Mouse (Mus musculus) forebrain, embryonic 11.5 days (tissue): Measurements from ENCODE around the gene Son. TPM values are rescaled to one million over a fixed set of nuclear protein-coding genes. Genes with fewer than 3 reads are reported as not detected.

Source experiments
- ATAC-seq: fragments of 200-750 bp; cut with Nextera tagmentation; replicated peaks from 2 replicates; pipeline ENCODE4 v1.8.0; 2017; ENCODE audit warnings: moderate TSS enrichment; ENCODE audit not compliant: low FRiP score
- DNase-seq: peaks from one replicate; pipeline ENCODE4 v3.0.0-alpha.2; 2017; ENCODE audit warnings: low spot score
- H3K27ac ChIP-seq: fragments of 300-500 bp; sonication (generic); 2 replicates; pipeline ENCODE4 v1.5.1; 2014; ENCODE audit warnings: low read depth, low read length
- H3K27me3 ChIP-seq: fragments of 300-500 bp; sonication (generic); 2 replicates; pipeline ENCODE4 v1.6.1; 2014; ENCODE audit warnings: mild to moderate bottlenecking, low read length, mixed read lengths; ENCODE audit not compliant: control insufficient read depth, insufficient read depth
- H3K36me3 ChIP-seq: fragments of 300-500 bp; sonication (generic); 2 replicates; pipeline ENCODE4 v1.6.1; 2014; ENCODE audit warnings: mild to moderate bottlenecking, low read length, moderate library complexity, mixed read lengths; ENCODE audit not compliant: control insufficient read depth, insufficient read depth
- H3K4me1 ChIP-seq: fragments of 300-500 bp; sonication (generic); replicated peaks from 2 replicates; pipeline ENCODE4 v1.6.1; 2014; ENCODE audit warnings: low read length, mixed read lengths; ENCODE audit not compliant: control insufficient read depth, insufficient read depth
- H3K4me2 ChIP-seq: fragments of 300-500 bp; sonication (generic); 2 replicates; pipeline ENCODE4 v1.6.1; 2014; ENCODE audit warnings: low read depth, mild to moderate bottlenecking, low read length, moderate library complexity, mixed read lengths; ENCODE audit not compliant: severe bottlenecking
- H3K4me3 ChIP-seq: fragments of 300-500 bp; sonication (generic); 2 replicates; pipeline ENCODE4 v1.5.1; 2014; ENCODE audit warnings: low read depth, low read length
- H3K9ac ChIP-seq: fragments of 300-500 bp; sonication (generic); 2 replicates; pipeline ENCODE4 v1.6.1; 2014; ENCODE audit warnings: low read length
- H3K9me3 ChIP-seq: fragments of 300-500 bp; sonication (generic); 2 replicates; pipeline ENCODE4 v1.6.1; 2016; ENCODE audit warnings: low read length, mixed read lengths; ENCODE audit not compliant: control insufficient read depth
- WGBS: fragments of 180-500 bp; shearing (Covaris S2); extraction: QIAGEN DNeasy Blood & Tissue Kit; methylation state at CpG from one replicate; pipeline ENCODE4 v1.1.7; 2014; 5-methylcytosine and 5-hydroxymethylcytosine counted together
- polyA plus RNA-seq: library from polyadenylated mRNA; unstranded; fragments of >200 nt; fragmentation: Nextera tagmentation; extraction: Ambion mirVana; gene quantifications from 2 replicates; pipeline ENCODE4 v1.2.1, GENCODE M21; 2014

The Son gene
- polyA plus RNA-seq, 1 experiment from 2014 or later = 150 TPM

GRCm38 (mm10) chr16:91680656-91681055 is 33.4 kb downstream of the Son start:
- H3K4me1 ChIP-seq = no peaks in the 10 kb centered on the region
- 79% methylated on average over 5 of the region's 5 CpGs for WGBS
- H3K4me2 ChIP-seq = no peak overlapping the region
- DNase-seq (no peak), ATAC-seq (no peak)
- no peaks in the 10 kb centered on the region for H3K9me3 ChIP-seq
- peaks cover 11% of the 10 kb centered on the region; the same call in 1 of the 2 replicates for H3K36me3 ChIP-seq
- no peak overlapping the region for H3K27ac ChIP-seq
- no peak overlapping the region for H3K9ac ChIP-seq
- no peaks in the 10 kb centered on the region for H3K27me3 ChIP-seq
- H3K4me3 ChIP-seq = no peak overlapping the region

- 0 out of 2 replicates have a peak, but pooled peaks cover 3% of the 10 kb centered on the region for H3K4me1 ChIP-seq
- no peak overlapping the region for H3K27ac ChIP-seq
- H3K4me3 ChIP-seq = no peak overlapping the region
- DNase-seq (no peak), ATAC-seq (no peak)
- H3K4me2 ChIP-seq = no peak overlapping the region
- no peaks in the 10 kb centered on the region; the same call in 1 of the 2 replicates for H3K36me3 ChIP-seq
- H3K9ac ChIP-seq = no peak overlapping the region
- H3K9me3 ChIP-seq = no peaks in the 10 kb centered on the region
- H3K27me3 ChIP-seq = no peaks in the 10 kb centered on the region
- WGBS = 92% methylated on average over 5 of the region's 5 CpGs
Observed at GRCm38 (mm10) chr16:91685526-91685925, 38.2 kb downstream of the Son start.

- no peak overlapping the region for H3K9ac ChIP-seq
- no peaks in the 10 kb centered on the region; the same call in 1 of the 2 replicates for H3K36me3 ChIP-seq
- H3K4me1 ChIP-seq = 0 out of 2 replicates have a peak, but pooled peaks cover 3% of the 10 kb centered on the region
- ATAC-seq (no peak), DNase-seq (no peak)
- 86% methylated on average over 5 of the region's 5 CpGs for WGBS
- H3K4me2 ChIP-seq = no peak overlapping the region
- H3K27me3 ChIP-seq = no peaks in the 10 kb centered on the region
- H3K4me3 ChIP-seq = no peak overlapping the region
- no peak overlapping the region for H3K27ac ChIP-seq
- H3K9me3 ChIP-seq = no peaks in the 10 kb centered on the region
Observed at GRCm38 (mm10) chr16:91686369-91686768, 39.1 kb downstream of the Son start.

GRCm38 (mm10) chr16:91688023-91688618 is 40.8 kb downstream of the Son start:
- no peaks in the 10 kb centered on the region; the same call in 1 of the 2 replicates for H3K36me3 ChIP-seq
- peak; percentile 60 for ATAC-seq
- peak; percentile 80 for DNase-seq
- H3K4me2 ChIP-seq = peak overlapping the region; percentile 73
- WGBS = under 1% methylated on average over 50 of the region's 51 CpGs
- H3K27me3 ChIP-seq = no peaks in the 10 kb centered on the region
- peak overlapping the region; percentile 89 for H3K9ac ChIP-seq
- H3K9me3 ChIP-seq = no peaks in the 10 kb centered on the region
- H3K27ac ChIP-seq = 0 out of 2 replicates have a peak overlapping the region, but pooled peaks have one; percentile 66
- 0 out of 2 replicates have a peak, but pooled peaks cover 3% of the 10 kb centered on the region for H3K4me1 ChIP-seq
- peak overlapping the region; percentile 84 for H3K4me3 ChIP-seq

- ATAC-seq = peak; percentile 100
- H3K27ac ChIP-seq = peak within 1 kb of the TSS; percentile 66; the same call in 1 of the 2 replicates
- no peaks in the 10 kb centered on the region for H3K27me3 ChIP-seq
- under 1% methylated on average over 66 of the region's 71 CpGs for WGBS
- no peaks in the 10 kb centered on the region; the same call in 1 of the 2 replicates for H3K36me3 ChIP-seq
- peak within 1 kb of the TSS; percentile 73 for H3K4me2 ChIP-seq
- H3K4me3 ChIP-seq = peak within 1 kb of the TSS; percentile 84
- H3K9ac ChIP-seq = peak within 1 kb of the TSS; percentile 89
- H3K9me3 ChIP-seq = no peaks in the 10 kb centered on the region
- DNase-seq = peak; percentile 98
- 0 out of 2 replicates have a peak, but pooled peaks cover 3% of the 10 kb centered on the region for H3K4me1 ChIP-seq
Observed at GRCm38 (mm10) chr16:91688619-91689334, 41.5 kb downstream of the Son start, which contains the start of gene Donson. Gene Donson, minus strand, starts transcription at chr16:91688770.

GRCm38 (mm10) chr16:91689791-91690190 is 42.5 kb downstream of the Son start:
- H3K4me3 ChIP-seq = no peak overlapping the region
- H3K9ac ChIP-seq = peak overlapping the region; percentile 3; the same call in 1 of the 2 replicates
- H3K27ac ChIP-seq = no peak overlapping the region
- WGBS = 47% methylated on average over 7 of the region's 7 CpGs
- H3K27me3 ChIP-seq = no peaks in the 10 kb centered on the region
- no peaks in the 10 kb centered on the region for H3K9me3 ChIP-seq
- ATAC-seq = no peak
- no peaks in the 10 kb centered on the region; the same call in 1 of the 2 replicates for H3K36me3 ChIP-seq
- H3K4me1 ChIP-seq = 0 out of 2 replicates have a peak, but pooled peaks cover 3% of the 10 kb centered on the region
- no peak for DNase-seq
- peak overlapping the region; percentile 73; the same call in 1 of the 2 replicates for H3K4me2 ChIP-seq

GRCm38 (mm10) chr16:91694455-91695084 is 47.3 kb downstream of the Son start:
- no peaks in the 10 kb centered on the region for H3K9me3 ChIP-seq
- no peaks in the 10 kb centered on the region for H3K4me1 ChIP-seq
- H3K9ac ChIP-seq = no peak overlapping the region
- no peak overlapping the region for H3K4me3 ChIP-seq
- peak; percentile 89 for ATAC-seq
- H3K27me3 ChIP-seq = no peaks in the 10 kb centered on the region
- no peak overlapping the region for H3K27ac ChIP-seq
- WGBS = 37% methylated on average over 14 of the region's 14 CpGs
- H3K36me3 ChIP-seq = no peaks in the 10 kb centered on the region
- peak; percentile 89 for DNase-seq
- H3K4me2 ChIP-seq = no peak overlapping the region

GRCm38 (mm10) chr16:91695108-91695755 is 47.9 kb downstream of the Son start:
- DNase-seq (no peak), ATAC-seq (no peak)
- Histone ChIP-seq H3K27me3 (no peaks in the 10 kb centered on the region), H3K4me2 (no peak overlapping the region), H3K27ac (no peak overlapping the region), H3K36me3 (no peaks in the 10 kb centered on the region), H3K4me3 (no peak overlapping the region), H3K9me3 (no peaks in the 10 kb centered on the region), H3K9ac (no peak overlapping the region), H3K4me1 (no peaks in the 10 kb centered on the region)
- 81% methylated on average over 8 of the region's 8 CpGs for WGBS
